Mouse (Mus musculus) G1E (cell line): ENCODE results near the gene Jpt2.

Experiments
- CTCF ChIP-seq: IDR thresholded peaks from 2 replicates; pipeline ENCODE4 v1.5.1; 2012; ENCODE audit warnings: low read depth, low read length, inconsistent platforms, mixed read lengths
- GATA1 ChIP-seq: IDR thresholded peaks from 2 replicates; pipeline ENCODE4 v1.6.1; 2012; ENCODE audit warnings: borderline replicate concordance, low read length, inconsistent platforms, mixed read lengths

GRCm38 (mm10) chr17:24950671-24951070 lies 9.8 kb downstream of the Jpt2 start:
- TF ChIP-seq GATA1 = no peak
- TF ChIP-seq CTCF = no peak
